Mouse (Mus musculus) left cerebral cortex, adult 2 months (tissue): ENCODE results near the gene Snrnp48. TPM values are rescaled to one million over a fixed set of nuclear protein-coding genes. Genes with fewer than 3 reads are reported as not detected.

ENCODE experiments used
- DNase-seq, 2 experiments: peaks; one replicate each; pipeline ENCODE4 v3.0.0; 2021 to 2022; ENCODE audit warnings: low spot score in 2 of 2, mixed read lengths in 1 of 2; ENCODE audit errors: extremely low spot score in 1 of 2
- H3K27ac ChIP-seq: fragments of 200-600 bp; 2 replicates; pipeline ENCODE4 v1.8.1; 2022
- H3K4me3 ChIP-seq: fragments of 200-600 bp; 2 replicates; pipeline ENCODE4 v1.8.1; 2022
- CTCF ChIP-seq: fragments of 200-600 bp; IDR thresholded peaks from 2 replicates; pipeline ENCODE4 v1.8.1; 2022; ENCODE audit warnings: antibody characterized with exemption, mild to moderate bottlenecking, moderate library complexity
- intact Hi-C: fragments of 180-260 bp; cut with DNase I; formaldehyde crosslinking; loops from one replicate; pipeline ENCODE4 v1.15.1; 2025
- long read RNA-seq, 2 experiments: library from polyadenylated mRNA; stranded (forward); transcript quantifications; one replicate each; pipeline ENCODE4 v2.0.0; 2021; ENCODE audit warnings: borderline mapping rate in 2 of 2
- total RNA-seq, 2 experiments: library from RNA; stranded (reverse); gene quantifications; 2 replicates each; pipeline ENCODE4 v1.2.3; 2021

Snrnp48 gene
- total RNA-seq = 10 to 100 TPM; 21.7 to 28.4 TPM
- long read RNA-seq, experiment 1, partial matches to known transcripts = 4 of 14 reads
- long read RNA-seq, experiment 1, other reads (novel, unspliced or antisense) = 7 of 14 reads
- long read RNA-seq, experiment 2, partial matches to known transcripts = 4 of 12 reads
- long read RNA-seq, experiment 2, other reads (novel, unspliced or antisense) = 6 of 12 reads

- intact Hi-C loops = loop anchor here (5.0 to 10.0 kb wide), 2 partner anchors 213 to 750 kb away; partner anchors contain the start of gene Ssr1
- DNase-seq = peak; percentile 88 to 91
- TF ChIP-seq CTCF = no peak
- H3K4me3 ChIP-seq = peak within 1 kb of the TSS; percentile 62
- H3K27ac ChIP-seq = peak within 1 kb of the TSS; percentile 83
Measured at GRCm38 (mm10) chr13:38204702-38205482, at the start of gene Snrnp48. Snrnp48 (plus strand) TSS chr13:38204938.

- TF ChIP-seq CTCF = no peak
Measured at GRCm38 (mm10) chr13:38155523-38155922, 49.2 kb upstream of the Snrnp48 start.

GRCm38 (mm10) chr13:38157635-38158034, 47.1 kb upstream of the Snrnp48 start:
- H3K4me3 ChIP-seq = no peak overlapping the region
- H3K27ac ChIP-seq = no peak overlapping the region
- no peak for DNase-seq
- no peak for TF ChIP-seq CTCF
- intact Hi-C loops = no loop called here

More at GRCm38 (mm10) chr13:38155523-38155922, 49.2 kb upstream of the Snrnp48 start:
- H3K4me3 ChIP-seq = no peak overlapping the region
- DNase-seq = no peak
- H3K27ac ChIP-seq = no peak overlapping the region
- intact Hi-C loops = no loop called here

GRCm38 (mm10) chr13:38162002-38162401, 42.7 kb upstream of the Snrnp48 start:
- DNase-seq = no peak
- H3K4me3 ChIP-seq = no peak overlapping the region
- no peak overlapping the region for H3K27ac ChIP-seq
- no peak for TF ChIP-seq CTCF
- intact Hi-C loops = no loop called here

GRCm38 (mm10) chr13:38162668-38163067, 42.1 kb upstream of the Snrnp48 start:
- no peak for TF ChIP-seq CTCF
- H3K4me3 ChIP-seq = no peak overlapping the region
- intact Hi-C loops = no loop called here
- peak in 1 of 2 experiments; percentile 12 for DNase-seq
- H3K27ac ChIP-seq = no peak overlapping the region

GRCm38 (mm10) chr13:38164932-38165331, 39.8 kb upstream of the Snrnp48 start:
- Histone ChIP-seq H3K27ac (no peak overlapping the region), H3K4me3 (no peak overlapping the region)
- TF ChIP-seq CTCF = no peak
- intact Hi-C loops = no loop called here
- DNase-seq = no peak

GRCm38 (mm10) chr13:38167056-38167455, 37.7 kb upstream of the Snrnp48 start:
- no peak for DNase-seq
- H3K27ac ChIP-seq = no peak overlapping the region
- no peak overlapping the region for H3K4me3 ChIP-seq
- TF ChIP-seq CTCF = no peak
- intact Hi-C loops = no loop called here

GRCm38 (mm10) chr13:38170707-38171144, 34.0 kb upstream of the Snrnp48 start:
- intact Hi-C loops = no loop called here
- no peak for TF ChIP-seq CTCF
- H3K27ac ChIP-seq = no peak overlapping the region
- DNase-seq = no peak
- H3K4me3 ChIP-seq = no peak overlapping the region

GRCm38 (mm10) chr13:38193406-38193805, 11.3 kb upstream of the Snrnp48 start:
- no peak overlapping the region for H3K4me3 ChIP-seq
- no peak for TF ChIP-seq CTCF
- intact Hi-C loops = no loop called here
- no peak overlapping the region for H3K27ac ChIP-seq
- DNase-seq = no peak

GRCm38 (mm10) chr13:38201413-38201812, 3.3 kb upstream of the Snrnp48 start:
- no peak for DNase-seq
- Histone ChIP-seq H3K4me3 (no peak overlapping the region), H3K27ac (no peak overlapping the region)
- intact Hi-C loops = loop anchor here (5.0 to 10.0 kb wide), 2 partner anchors 209 to 747 kb away; partner anchors contain the start of gene Ssr1
- no peak for TF ChIP-seq CTCF

GRCm38 (mm10) chr13:38204171-38204570, 567 bp upstream of the Snrnp48 start:
- intact Hi-C loops = loop anchor here (5.0 to 10.0 kb wide), 2 partner anchors 212 to 749 kb away; partner anchors contain the start of gene Ssr1
- no peak for DNase-seq
- Histone ChIP-seq H3K27ac (no peak overlapping the region), H3K4me3 (peak overlapping the region; percentile 62)
- TF ChIP-seq CTCF = no peak

- no peak overlapping the region for H3K27ac ChIP-seq
- TF ChIP-seq CTCF = no peak
- intact Hi-C loops = loop anchor here (10.0 kb wide), 1 partner anchor 384 kb away; no protein-coding TSS in a partner anchor
- H3K4me3 ChIP-seq = no peak overlapping the region
- DNase-seq = no peak
Measured at GRCm38 (mm10) chr13:38211122-38211521, 6.4 kb downstream of the Snrnp48 start.
